Mouse (Mus musculus) neural tube, embryonic 13.5 days (tissue): ENCODE results near the gene Plxna4. TPM values are rescaled to one million over a fixed set of nuclear protein-coding genes. Genes with fewer than 3 reads are reported as not detected.
"Not testable (repeated sequence)": the region's sequence is repeated elsewhere in the genome, so short reads cannot be mapped to it uniquely, and the experiment has no call there.

Experiments used
- ATAC-seq: fragments of 200-750 bp; cut with Nextera tagmentation; 2 replicates; pipeline ENCODE4 v1.8.0; 2017; ENCODE audit warnings: low read depth, mild to moderate bottlenecking, moderate TSS enrichment, moderate library complexity
- H3K27ac ChIP-seq: fragments of 300-500 bp; sonication (generic); replicated peaks from 2 replicates; pipeline ENCODE4 v1.5.1; 2015; ENCODE audit warnings: moderate library complexity, mild to moderate bottlenecking, inconsistent platforms
- H3K27me3 ChIP-seq: fragments of 300-500 bp; sonication (generic); 2 replicates; pipeline ENCODE4 v1.6.1; 2015; ENCODE audit warnings: mild to moderate bottlenecking, inconsistent platforms
- H3K36me3 ChIP-seq: fragments of 300-500 bp; sonication (generic); 2 replicates; pipeline ENCODE4 v1.6.1; 2015; ENCODE audit warnings: mild to moderate bottlenecking, inconsistent platforms
- H3K4me1 ChIP-seq: fragments of 300-500 bp; sonication (generic); replicated peaks from 2 replicates; pipeline ENCODE4 v1.6.1; 2015; ENCODE audit warnings: inconsistent platforms
- H3K4me2 ChIP-seq: fragments of 300-500 bp; sonication (generic); 2 replicates; pipeline ENCODE4 v1.6.1; 2015; ENCODE audit warnings: inconsistent platforms, mild to moderate bottlenecking, moderate library complexity
- H3K4me3 ChIP-seq: fragments of 300-500 bp; sonication (generic); 2 replicates; pipeline ENCODE4 v1.5.1; 2015; ENCODE audit warnings: mild to moderate bottlenecking, inconsistent platforms
- H3K9ac ChIP-seq: fragments of 300-500 bp; sonication (generic); 2 replicates; pipeline ENCODE4 v1.6.1; 2015; ENCODE audit warnings: moderate library complexity, mild to moderate bottlenecking, inconsistent platforms
- H3K9me3 ChIP-seq: fragments of 300-500 bp; sonication (generic); 2 replicates; pipeline ENCODE4 v1.6.1; 2016; ENCODE audit warnings: inconsistent platforms
- WGBS: fragments of 180-500 bp; shearing (Covaris S2); methylation state at CpG from one replicate; pipeline ENCODE4 v1.1.7; 2015; 5-methylcytosine and 5-hydroxymethylcytosine counted together
- polyA plus RNA-seq: library from polyadenylated mRNA; unstranded; fragments of >200 nt; fragmentation: Nextera tagmentation; extraction: Ambion mirVana; gene quantifications from 2 replicates; pipeline ENCODE4 v1.2.1, GENCODE M21; 2015

Plxna4 gene
- polyA plus RNA-seq, 1 experiment from 2014 or later: 17.1 TPM

DNA sequence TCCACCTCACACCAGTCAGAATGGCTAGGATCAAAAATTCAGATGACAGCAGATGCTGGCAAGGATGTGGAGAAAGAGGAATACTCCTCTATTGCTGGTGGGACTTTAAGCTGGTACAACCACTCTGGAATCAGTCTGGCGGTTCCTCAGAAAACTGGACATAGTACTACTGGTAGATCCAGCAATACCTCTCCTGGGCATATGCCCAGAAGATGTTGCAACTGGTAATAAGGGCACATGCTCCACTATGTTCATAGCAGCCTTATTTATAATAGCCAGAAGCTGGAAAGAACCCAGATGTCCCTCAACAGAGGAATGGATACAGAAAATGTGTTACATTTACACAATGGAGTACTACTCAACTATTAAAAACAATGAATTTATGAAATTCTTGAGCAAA is 86.8 kb downstream of the Plxna4 start:
- not testable (repeated sequence) for H3K36me3 ChIP-seq, H3K4me3 ChIP-seq, ATAC-seq, H3K27ac ChIP-seq, H3K4me2 ChIP-seq, H3K9me3 ChIP-seq, H3K9ac ChIP-seq, H3K27me3 ChIP-seq
- peaks cover 17% of the 10 kb centered on the region for H3K4me1 ChIP-seq
- WGBS: 93% methylated on average over 1 of the region's 1 CpGs

- Histone ChIP-seq H3K4me3 (no peak overlapping the region), H3K4me2 (no peak overlapping the region), H3K36me3 (peaks cover 16% of the 10 kb centered on the region), H3K4me1 (peaks cover 20% of the 10 kb centered on the region), H3K9ac (no peak overlapping the region), H3K27me3 (no peaks in the 10 kb centered on the region), H3K27ac (no peak overlapping the region), H3K9me3 (no peaks in the 10 kb centered on the region)
- ATAC-seq: no peak
- WGBS: 83% methylated on average over 5 of the region's 5 CpGs
These were observed 89.9 kb downstream of the Plxna4 start for GRCm38 (mm10) chr6:32498106-32498505.

DNA sequence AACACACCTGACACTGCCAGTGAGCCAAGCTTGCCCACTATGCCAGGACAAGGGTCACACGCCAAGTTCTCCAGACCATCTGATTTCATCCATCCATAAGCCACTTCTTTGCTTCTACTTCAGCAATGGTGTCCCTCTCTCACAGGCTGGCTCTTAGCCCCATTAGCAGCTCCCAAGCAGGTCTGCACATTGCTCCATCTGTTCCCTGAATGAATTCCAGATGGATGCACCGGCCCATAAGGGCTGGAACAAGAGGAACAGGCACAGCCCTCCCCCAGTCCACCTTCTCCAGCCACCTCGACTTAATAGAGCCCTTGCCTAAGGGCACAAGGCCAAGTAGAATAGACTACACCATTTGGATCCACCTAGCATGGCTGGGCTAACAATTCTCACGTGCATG is 91.9 kb downstream of the Plxna4 start:
- no peak for ATAC-seq
- H3K36me3 ChIP-seq: peaks cover 16% of the 10 kb centered on the region
- no peaks in the 10 kb centered on the region for H3K9me3 ChIP-seq
- H3K4me2 ChIP-seq: no peak overlapping the region
- 61% methylated on average over 4 of the region's 4 CpGs for WGBS
- H3K27me3 ChIP-seq: no peaks in the 10 kb centered on the region
- H3K9ac ChIP-seq: no peak overlapping the region
- no peak overlapping the region for H3K27ac ChIP-seq
- no peak overlapping the region for H3K4me3 ChIP-seq
- H3K4me1 ChIP-seq: peaks cover 28% of the 10 kb centered on the region

DNA sequence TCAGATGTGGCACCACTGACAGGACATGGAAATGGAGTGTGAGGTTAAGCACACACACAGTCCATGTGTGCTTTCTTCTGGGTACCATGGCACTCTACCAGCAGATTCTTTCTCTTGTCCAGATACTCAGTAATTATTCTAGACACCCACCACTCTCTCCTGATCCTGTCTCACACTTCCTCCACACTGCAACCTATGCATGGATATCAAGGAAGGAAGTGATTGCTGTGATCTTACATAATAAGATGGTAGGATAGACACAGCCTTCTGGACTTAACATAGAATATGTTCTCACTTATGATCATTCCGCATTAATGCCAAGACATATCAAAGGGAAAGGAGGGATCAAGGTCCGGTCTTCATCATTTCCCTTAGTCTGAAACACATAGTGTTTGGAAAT is 92.5 kb downstream of the Plxna4 start:
- no peak for ATAC-seq
- WGBS: 92% methylated on average over 2 of the region's 2 CpGs
- Histone ChIP-seq H3K4me2 (no peak overlapping the region), H3K27ac (no peak overlapping the region), H3K27me3 (no peaks in the 10 kb centered on the region), H3K9ac (no peak overlapping the region), H3K36me3 (peaks cover 16% of the 10 kb centered on the region), H3K4me1 (peaks cover 28% of the 10 kb centered on the region), H3K4me3 (no peak overlapping the region), H3K9me3 (no peaks in the 10 kb centered on the region)

GRCm38 (mm10) chr6:32493557-32493956 is 94.4 kb downstream of the Plxna4 start:
- WGBS: 37% methylated on average over 5 of the region's 5 CpGs
- no peak for ATAC-seq

DNA sequence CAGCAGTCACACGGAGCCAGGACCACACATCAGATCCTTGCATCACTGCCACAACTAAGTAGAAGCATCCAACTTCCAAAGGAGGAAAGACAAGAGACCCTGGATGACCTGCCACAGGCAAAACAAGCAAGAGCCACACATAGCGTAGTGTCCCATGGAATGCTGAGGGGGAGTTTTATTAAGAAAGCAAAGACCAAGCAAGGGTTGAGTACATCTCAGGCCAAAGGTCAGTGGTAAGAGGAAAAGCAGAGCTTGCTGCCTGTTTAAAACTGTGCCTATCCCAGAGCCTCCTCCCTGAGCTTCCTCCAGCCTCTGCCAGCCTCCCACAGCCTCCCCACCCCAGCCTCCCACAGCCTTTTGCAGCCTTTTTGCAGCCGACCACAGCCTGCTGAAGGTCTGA is 100.9 kb downstream of the Plxna4 start:
- WGBS: 77% methylated on average over 3 of the region's 3 CpGs
- no peak overlapping the region for H3K4me2 ChIP-seq
- no peaks in the 10 kb centered on the region for H3K27me3 ChIP-seq
- H3K36me3 ChIP-seq: no peaks in the 10 kb centered on the region
- no peaks in the 10 kb centered on the region for H3K9me3 ChIP-seq
- peaks cover 11% of the 10 kb centered on the region; the same call in 1 of the 2 replicates for H3K4me1 ChIP-seq
- H3K27ac ChIP-seq: no peak overlapping the region
- no peak for ATAC-seq
- no peak overlapping the region for H3K4me3 ChIP-seq
- no peak overlapping the region for H3K9ac ChIP-seq

More at GRCm38 (mm10) chr6:32493557-32493956, 94.4 kb downstream of the Plxna4 start:
- Histone ChIP-seq H3K9ac (no peak overlapping the region), H3K4me2 (no peak overlapping the region), H3K27me3 (no peaks in the 10 kb centered on the region), H3K27ac (0 out of 2 replicates have a peak overlapping the region, but pooled peaks have one; percentile 4), H3K9me3 (no peaks in the 10 kb centered on the region), H3K36me3 (peaks cover 16% of the 10 kb centered on the region), H3K4me1 (peaks cover 22% of the 10 kb centered on the region), H3K4me3 (no peak overlapping the region)

- Histone ChIP-seq H3K4me2 (no peak overlapping the region), H3K27ac (no peak overlapping the region), H3K4me3 (no peak overlapping the region), H3K4me1 (peaks cover 28% of the 10 kb centered on the region), H3K9me3 (no peaks in the 10 kb centered on the region), H3K27me3 (no peaks in the 10 kb centered on the region), H3K36me3 (no peaks in the 10 kb centered on the region), H3K9ac (no peak overlapping the region)
- 51% methylated on average over 4 of the region's 4 CpGs for WGBS
- ATAC-seq: no peak
These were observed 105.5 kb downstream of the Plxna4 start for GRCm38 (mm10) chr6:32482469-32482868.

DNA sequence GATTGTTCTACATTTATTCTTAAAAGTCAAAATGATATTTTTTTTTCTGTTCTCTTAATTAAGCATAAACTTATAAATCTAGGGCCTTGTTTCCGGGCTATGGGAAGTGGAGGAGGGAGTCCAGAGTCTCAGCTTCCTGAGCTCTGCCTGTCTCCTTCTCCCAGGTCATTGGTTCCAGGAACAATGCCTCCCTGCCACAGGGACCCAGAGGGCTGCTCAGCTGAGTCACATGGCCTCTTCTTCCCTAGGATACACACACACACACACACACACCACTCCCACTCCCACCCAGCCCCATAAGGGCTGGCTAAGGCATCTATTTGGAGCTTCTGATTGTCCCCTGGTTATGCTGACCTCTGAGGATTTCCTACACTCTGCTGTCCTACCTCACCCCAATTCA is 107.3 kb downstream of the Plxna4 start:
- Histone ChIP-seq H3K9ac (no peak overlapping the region), H3K4me3 (no peak overlapping the region), H3K9me3 (no peaks in the 10 kb centered on the region), H3K4me1 (peaks cover 32% of the 10 kb centered on the region), H3K36me3 (no peaks in the 10 kb centered on the region), H3K27ac (no peak overlapping the region), H3K4me2 (no peak overlapping the region), H3K27me3 (no peaks in the 10 kb centered on the region)
- no peak for ATAC-seq
- WGBS: 78% methylated on average over 1 of the region's 1 CpGs

GRCm38 (mm10) chr6:32479765-32480164 is 108.2 kb downstream of the Plxna4 start:
- Histone ChIP-seq H3K27ac (no peak overlapping the region), H3K9me3 (no peaks in the 10 kb centered on the region), H3K4me2 (no peak overlapping the region), H3K36me3 (no peaks in the 10 kb centered on the region), H3K27me3 (no peaks in the 10 kb centered on the region), H3K4me3 (no peak overlapping the region), H3K9ac (no peak overlapping the region), H3K4me1 (peaks cover 32% of the 10 kb centered on the region)
- WGBS: 82% methylated on average over 2 of the region's 2 CpGs
- ATAC-seq: no peak

DNA sequence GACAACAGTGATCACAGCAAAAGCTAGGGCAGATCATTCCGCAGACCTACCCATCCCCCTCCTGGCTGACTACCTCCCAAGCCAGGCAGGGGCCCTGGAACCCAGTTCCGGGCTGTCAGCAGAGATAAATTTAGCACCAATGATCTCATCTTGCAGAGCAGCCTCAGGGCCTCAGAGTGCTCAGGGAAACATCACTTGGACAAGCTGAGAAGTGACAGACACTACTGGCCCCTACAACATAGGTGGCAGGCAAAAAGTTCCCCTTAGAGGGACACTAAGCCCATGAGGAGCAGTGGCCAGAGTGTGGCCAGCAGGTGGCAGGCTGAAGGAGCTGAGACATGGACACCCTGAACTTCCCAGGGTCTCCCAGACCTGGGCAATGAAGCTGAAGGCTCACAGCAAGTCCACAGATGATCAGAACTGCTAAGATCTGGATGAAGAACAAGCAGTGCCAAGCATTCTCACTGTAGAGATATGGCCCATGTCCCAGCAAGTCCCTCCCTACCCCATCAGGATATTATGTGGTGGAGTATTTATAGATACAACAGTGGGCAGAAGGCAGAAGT is 108.7 kb downstream of the Plxna4 start:
- 40% methylated on average over 2 of the region's 2 CpGs for WGBS
- Histone ChIP-seq H3K9ac (no peak overlapping the region), H3K4me1 (peaks cover 32% of the 10 kb centered on the region), H3K36me3 (no peaks in the 10 kb centered on the region), H3K9me3 (no peaks in the 10 kb centered on the region), H3K4me3 (no peak overlapping the region), H3K4me2 (no peak overlapping the region), H3K27ac (0 out of 2 replicates have a peak overlapping the region, but pooled peaks have one; percentile 28), H3K27me3 (no peaks in the 10 kb centered on the region)
- peak; percentile 49; the same call in 1 of the 2 replicates for ATAC-seq

GRCm38 (mm10) chr6:32475958-32476357 is 112.0 kb downstream of the Plxna4 start:
- 91% methylated on average over 4 of the region's 4 CpGs for WGBS

DNA sequence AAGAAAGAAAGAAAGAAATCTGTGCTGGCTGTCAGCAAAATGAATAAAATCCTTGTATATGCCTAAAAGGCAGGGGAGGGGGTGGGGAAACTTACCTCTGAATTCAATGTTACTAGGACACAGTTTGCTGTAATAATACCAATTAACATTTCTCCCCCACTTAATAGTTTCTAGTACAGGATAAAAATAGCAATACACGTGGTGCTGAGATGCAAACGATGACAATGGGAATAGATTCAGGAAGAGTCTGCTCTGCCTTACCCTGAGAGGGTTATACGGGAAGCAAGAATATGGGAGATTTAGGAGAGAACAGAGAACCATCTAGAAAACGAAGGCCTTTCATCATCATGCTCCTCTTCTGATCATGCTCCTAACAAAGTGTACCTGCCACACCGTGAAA is 115.9 kb downstream of the Plxna4 start:
- H3K9me3 ChIP-seq: no peaks in the 10 kb centered on the region
- H3K4me1 ChIP-seq: peaks cover 13% of the 10 kb centered on the region; the same call in 1 of the 2 replicates
- H3K36me3 ChIP-seq: no peaks in the 10 kb centered on the region
- no peak overlapping the region for H3K4me3 ChIP-seq
- 78% methylated on average over 5 of the region's 5 CpGs for WGBS
- H3K9ac ChIP-seq: no peak overlapping the region
- no peaks in the 10 kb centered on the region for H3K27me3 ChIP-seq
- no peak for ATAC-seq
- no peak overlapping the region for H3K4me2 ChIP-seq
- H3K27ac ChIP-seq: no peak overlapping the region

More at GRCm38 (mm10) chr6:32475958-32476357, 112.0 kb downstream of the Plxna4 start:
- H3K4me3 ChIP-seq: no peak overlapping the region
- H3K27me3 ChIP-seq: no peaks in the 10 kb centered on the region
- H3K9ac ChIP-seq: no peak overlapping the region
- no peak for ATAC-seq
- H3K27ac ChIP-seq: no peak overlapping the region
- peaks cover 19% of the 10 kb centered on the region for H3K4me1 ChIP-seq
- no peak overlapping the region for H3K4me2 ChIP-seq
- no peaks in the 10 kb centered on the region for H3K36me3 ChIP-seq
- H3K9me3 ChIP-seq: no peaks in the 10 kb centered on the region

DNA sequence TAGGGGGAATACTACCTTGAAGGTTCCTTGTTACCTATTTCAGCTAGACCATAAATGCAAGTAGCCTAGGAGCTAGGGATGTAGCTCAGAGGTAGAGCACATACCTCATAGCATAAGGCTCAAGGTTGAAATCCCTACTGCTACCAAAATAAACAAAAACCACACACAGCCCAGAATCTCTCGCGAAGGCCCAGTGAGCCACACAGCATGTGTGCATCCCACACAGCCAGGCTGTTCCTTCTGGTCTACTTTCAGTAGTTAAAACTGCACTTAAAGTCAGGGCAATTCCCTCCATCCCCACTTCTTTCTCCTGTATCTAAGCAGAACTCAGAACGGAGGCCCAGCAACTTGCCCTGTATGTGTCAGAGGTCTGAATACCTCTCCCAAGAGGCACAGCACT is 116.4 kb downstream of the Plxna4 start:
- Histone ChIP-seq H3K9me3 (no peaks in the 10 kb centered on the region), H3K4me1 (peaks cover 15% of the 10 kb centered on the region; the same call in 1 of the 2 replicates), H3K27ac (no peak overlapping the region), H3K4me3 (no peak overlapping the region), H3K4me2 (no peak overlapping the region), H3K36me3 (no peaks in the 10 kb centered on the region), H3K9ac (no peak overlapping the region), H3K27me3 (no peaks in the 10 kb centered on the region)
- 65% methylated on average over 3 of the region's 3 CpGs for whole genome bisulfite sequencing
- ATAC-seq: no peak
